Comparison of ENCODE assay signal across 8 mouse cellular contexts in genomic region chr10:80756509-80756908, GRCm38 (mm10). TPM values are rescaled to one million over a fixed set of nuclear protein-coding genes. Genes with fewer than 3 reads are reported as not detected.
DNase-seq lines count a peak whose midpoint lies in the region; ATAC-seq lines count a peak whose summit lies in the region.

No protein-coding gene starts in this region.

- H3K9ac ChIP-seq in lung, embryonic 15.5 days = peak overlapping the region; percentile 96
- peak overlapping the region; percentile 98; the same call in 1 of the 2 replicates for H3K9ac ChIP-seq in limb, embryonic 11.5 days (ENCODE audit: low read length)
- peak overlapping the region; percentile 92 for H3K9ac ChIP-seq in neural tube, embryonic 15.5 days (replicated peaks)

- H3K4me2 ChIP-seq in lung, embryonic 15.5 days = peak overlapping the region; percentile 59
- H3K4me2 ChIP-seq in limb, embryonic 11.5 days (ENCODE audit: low read depth, severe bottlenecking) = peak overlapping the region; percentile 96
- H3K4me2 ChIP-seq in neural tube, embryonic 15.5 days = peak overlapping the region; percentile 89

- DNase-seq in lung, postnatal 14 days = no peak
- DNase-seq in forebrain, embryonic 10.5 days (ENCODE audit: extremely low spot score, low spot score) = no peak
- DNase-seq in limb, embryonic 11.5 days (ENCODE audit: low spot score) = no peak
- DNase-seq in embryo, embryonic 9.5 days (ENCODE audit: extremely low spot score) = no peak
- DNase-seq in cerebellum, postnatal 4 days (ENCODE audit: low spot score in 2 of 2) = no peak
- DNase-seq in left cerebral cortex, adult 9 months (ENCODE audit: low spot score in 2 of 2) = no peak

- H3K4me3 ChIP-seq in lung, embryonic 15.5 days = peak overlapping the region; percentile 89
- peak overlapping the region; percentile 95 for H3K4me3 ChIP-seq in forebrain, embryonic 10.5 days
- peak overlapping the region; percentile 97 for H3K4me3 ChIP-seq in limb, embryonic 11.5 days (ENCODE audit: low read depth, low read length)
- peak overlapping the region; percentile 73 for H3K4me3 ChIP-seq in neural tube, embryonic 15.5 days (replicated peaks)

- no peak overlapping the region for H3K27ac ChIP-seq in lung, embryonic 15.5 days
- H3K27ac ChIP-seq in forebrain, embryonic 10.5 days = 0 out of 2 replicates have a peak overlapping the region, but pooled peaks have one; percentile 97
- H3K27ac ChIP-seq in limb, embryonic 11.5 days (replicated peaks; ENCODE audit: low read depth, low read length) = no peak overlapping the region
- H3K27ac ChIP-seq in neural tube, embryonic 15.5 days (replicated peaks) = no peak overlapping the region

- WGBS in lung, embryonic 15.5 days = 55% methylated on average over 2 of the region's 2 CpGs
- WGBS in forebrain, embryonic 10.5 days = 79% methylated on average over 2 of the region's 2 CpGs
- WGBS in limb, embryonic 11.5 days = 74% methylated on average over 2 of the region's 2 CpGs
- 53% methylated on average over 2 of the region's 2 CpGs for WGBS in neural tube, embryonic 15.5 days

- no peak for ATAC-seq in lung, embryonic 15.5 days (ENCODE audit: borderline replicate concordance, extremely low read depth, low FRiP score, low TSS enrichment)
- ATAC-seq in limb, embryonic 11.5 days (ENCODE audit: insufficient number of reproducible peaks, low FRiP score, low TSS enrichment, low read depth) = no peak
- no peak for ATAC-seq in neural tube, embryonic 15.5 days (ENCODE audit: low FRiP score)

- H3K27me3 ChIP-seq in lung, embryonic 15.5 days = no peaks in the 10 kb centered on the region
- no peaks in the 10 kb centered on the region for H3K27me3 ChIP-seq in forebrain, embryonic 10.5 days (ENCODE audit: poor library complexity, severe bottlenecking)
- no peaks in the 10 kb centered on the region for H3K27me3 ChIP-seq in limb, embryonic 11.5 days (ENCODE audit: control insufficient read depth, insufficient read depth, low read length)
- no peaks in the 10 kb centered on the region for H3K27me3 ChIP-seq in neural tube, embryonic 15.5 days (replicated peaks)

- no peaks in the 10 kb centered on the region for H3K9me3 ChIP-seq in lung, embryonic 15.5 days
- H3K9me3 ChIP-seq in forebrain, embryonic 10.5 days = no peaks in the 10 kb centered on the region
- H3K9me3 ChIP-seq in limb, embryonic 11.5 days (ENCODE audit: control insufficient read depth, low read length) = no peaks in the 10 kb centered on the region
- no peaks in the 10 kb centered on the region for H3K9me3 ChIP-seq in neural tube, embryonic 15.5 days (replicated peaks)

- no peaks in the 10 kb centered on the region for H3K36me3 ChIP-seq in lung, embryonic 15.5 days
- H3K36me3 ChIP-seq in forebrain, embryonic 10.5 days (replicated peaks) = no peaks in the 10 kb centered on the region
- H3K36me3 ChIP-seq in limb, embryonic 11.5 days (ENCODE audit: control insufficient read depth, insufficient read depth, low read length) = no peaks in the 10 kb centered on the region
- no peaks in the 10 kb centered on the region for H3K36me3 ChIP-seq in neural tube, embryonic 15.5 days

- peaks cover 39% of the 10 kb centered on the region for H3K4me1 ChIP-seq in lung, embryonic 15.5 days
- H3K4me1 ChIP-seq in forebrain, embryonic 10.5 days = peaks cover 65% of the 10 kb centered on the region
- H3K4me1 ChIP-seq in limb, embryonic 11.5 days (ENCODE audit: control insufficient read depth, insufficient read depth, low read length) = peaks cover 31% of the 10 kb centered on the region
- peaks cover 72% of the 10 kb centered on the region for H3K4me1 ChIP-seq in neural tube, embryonic 15.5 days

RNA-seq across cellular contexts. Expression of gene Dot1l, which starts 1.5 kb away (rescaled TPM):
- 15.5 and 18.3 TPM in 2 replicates for polyA plus RNA-seq in lung, embryonic 15.5 days (2015; fragmentation: Nextera tagmentation; extraction: Ambion mirVana)
- polyA plus RNA-seq in forebrain, embryonic 10.5 days (2016; fragmentation: Nextera tagmentation; extraction: Ambion mirVana) = 20.8 and 21.7 TPM in 2 replicates
- 23.0 and 27.8 TPM in 2 replicates for polyA plus RNA-seq in limb, embryonic 11.5 days (2014; fragmentation: Nextera tagmentation; extraction: Ambion mirVana)
- polyA plus RNA-seq in neural tube, embryonic 15.5 days (2015; fragmentation: Nextera tagmentation; extraction: Ambion mirVana) = 19.3 and 20.3 TPM in 2 replicates

RNA-seq across cellular contexts. Expression of gene Ap3d1, which starts 14.4 kb away (rescaled TPM):
- polyA plus RNA-seq in lung, embryonic 15.5 days (2015; fragmentation: Nextera tagmentation; extraction: Ambion mirVana) = 68.2 and 72.4 TPM in 2 replicates
- polyA plus RNA-seq in forebrain, embryonic 10.5 days (2016; fragmentation: Nextera tagmentation; extraction: Ambion mirVana) = 58.2 and 58.7 TPM in 2 replicates
- polyA plus RNA-seq in limb, embryonic 11.5 days (2014; fragmentation: Nextera tagmentation; extraction: Ambion mirVana) = 67.8 and 68.5 TPM in 2 replicates
- polyA plus RNA-seq in neural tube, embryonic 15.5 days (2015; fragmentation: Nextera tagmentation; extraction: Ambion mirVana) = 108 and 115 TPM in 2 replicates

RNA-seq across cellular contexts. Expression of gene Sf3a2, which starts 41.5 kb away (rescaled TPM):
- polyA plus RNA-seq in lung, embryonic 15.5 days (2015; fragmentation: Nextera tagmentation; extraction: Ambion mirVana) = 60.1 and 64.7 TPM in 2 replicates
- 110 and 118 TPM in 2 replicates for polyA plus RNA-seq in forebrain, embryonic 10.5 days (2016; fragmentation: Nextera tagmentation; extraction: Ambion mirVana)
- polyA plus RNA-seq in limb, embryonic 11.5 days (2014; fragmentation: Nextera tagmentation; extraction: Ambion mirVana) = 122 and 130 TPM in 2 replicates
- polyA plus RNA-seq in neural tube, embryonic 15.5 days (2015; fragmentation: Nextera tagmentation; extraction: Ambion mirVana) = 53.3 and 59.8 TPM in 2 replicates

RNA-seq across cellular contexts. Expression of gene Plekhj1, which starts 41.9 kb away (rescaled TPM):
- 116 and 118 TPM in 2 replicates for polyA plus RNA-seq in lung, embryonic 15.5 days (2015; fragmentation: Nextera tagmentation; extraction: Ambion mirVana)
- polyA plus RNA-seq in forebrain, embryonic 10.5 days (2016; fragmentation: Nextera tagmentation; extraction: Ambion mirVana) = 196 and 197 TPM in 2 replicates
- 141 and 145 TPM in 2 replicates for polyA plus RNA-seq in limb, embryonic 11.5 days (2014; fragmentation: Nextera tagmentation; extraction: Ambion mirVana)
- 135 and 146 TPM in 2 replicates for polyA plus RNA-seq in neural tube, embryonic 15.5 days (2015; fragmentation: Nextera tagmentation; extraction: Ambion mirVana)

RNA-seq across cellular contexts. Expression of gene Amh, which starts 48.5 kb away (rescaled TPM):
- polyA plus RNA-seq in lung, embryonic 15.5 days (2015; fragmentation: Nextera tagmentation; extraction: Ambion mirVana) = 0.09 and 0.13 TPM in 2 replicates
- 0.09 TPM in 2 replicates for polyA plus RNA-seq in forebrain, embryonic 10.5 days (2016; fragmentation: Nextera tagmentation; extraction: Ambion mirVana)
- not detected in 2 replicates for polyA plus RNA-seq in limb, embryonic 11.5 days (2014; fragmentation: Nextera tagmentation; extraction: Ambion mirVana)
- not detected in 2 replicates for polyA plus RNA-seq in neural tube, embryonic 15.5 days (2015; fragmentation: Nextera tagmentation; extraction: Ambion mirVana)
